Mouse (Mus musculus): ENCODE measurements around the gene Shld2.

DNA sequence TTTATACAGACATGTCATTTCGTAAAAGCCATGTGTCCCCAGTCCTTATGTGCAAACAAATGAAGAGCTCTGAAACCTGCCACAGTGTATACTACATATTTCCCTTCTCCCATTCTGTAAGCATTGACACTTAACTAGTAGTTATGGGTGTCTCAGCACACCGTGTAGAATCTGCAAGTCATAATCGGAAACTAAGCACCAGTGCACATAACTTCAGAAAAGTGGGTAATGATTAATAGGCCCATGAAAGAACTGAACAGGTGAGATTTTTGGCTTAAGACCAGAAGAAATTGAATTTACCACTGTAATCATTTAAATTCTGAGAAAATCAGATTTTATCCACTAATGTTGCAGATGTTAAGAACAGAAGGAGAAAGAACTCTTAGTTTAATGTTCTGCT, 4.5 kb upstream of the Shld2 start:
- TF ChIP-seq CTCF (IDR thresholded peaks at IDR 0.05; ENCODE audit: low read depth) (no peak), EP300 (IDR thresholded peaks at IDR 0.05; ENCODE audit: low read depth) (no peak)

Data from liver, postnatal 0 days (tissue).